Comparison of ENCODE assay signal across 18 mouse cellular contexts in genomic region chr2:44160358-44160757, GRCm38 (mm10).
DNase-seq lines count a peak whose midpoint lies in the region; ATAC-seq and TF ChIP-seq lines count a peak whose summit lies in the region.
"Had no signal": no experiment of that assay in that cellular context is flagged by ENCODE, and none has a peak within 500 bp of the region (broad histone marks: within the 10 kb centered on the region; RNA-seq: fewer than 3 reads in every experiment).

No protein-coding gene starts in this region.

- no peak for TF ChIP-seq CTCF in embryonic fibroblast, embryonic 13.5 days (IDR thresholded peaks at IDR 0.05; ENCODE audit: borderline replicate concordance, insufficient read depth, low read length)

- H3K27me3 ChIP-seq in embryonic facial prominence, embryonic 11.5 days (ENCODE audit: control insufficient read depth, insufficient read depth, low read length): no peaks in the 10 kb centered on the region
- no peaks in the 10 kb centered on the region for H3K27me3 ChIP-seq in embryonic facial prominence, embryonic 10.5 days (replicated peaks; ENCODE audit: low read depth, poor library complexity, severe bottlenecking)
- H3K27me3 ChIP-seq in limb, embryonic 13.5 days: no peaks in the 10 kb centered on the region
- H3K27me3 ChIP-seq: lung, embryonic 15.5 days had no signal

- peak; percentile 36 for DNase-seq in embryonic facial prominence, embryonic 11.5 days (ENCODE audit: low spot score)
- no peak for DNase-seq in embryonic facial prominence, embryonic 10.5 days (ENCODE audit: low spot score)
- peak; percentile 25 for DNase-seq in NIH3T3 (ENCODE audit: low read depth)
- no peak for DNase-seq in layer of hippocampus, postnatal 25 days (ENCODE audit: extremely low spot score in 1 of 2, low spot score in 1 of 2)
- no peak for DNase-seq in urinary bladder, adult 2 months (ENCODE audit: low spot score)
- no peak for DNase-seq in cerebellum, postnatal 25 days
- DNase-seq: adrenal gland, postnatal 36 days; cerebellum, adult 9-10 months; kidney, postnatal 25 days had no signal

- TF ChIP-seq POLR2A in embryonic fibroblast, embryonic 13.5 days (IDR thresholded peaks at IDR 0.05; ENCODE audit: low read depth, low read length): no peak

- H3K4me1 ChIP-seq in embryonic facial prominence, embryonic 11.5 days (ENCODE audit: control insufficient read depth, insufficient read depth, low read length): no peaks in the 10 kb centered on the region
- H3K4me1 ChIP-seq in embryonic facial prominence, embryonic 10.5 days: 0 out of 2 replicates have a peak, but pooled peaks cover 4% of the 10 kb centered on the region
- H3K4me1 ChIP-seq in embryonic fibroblast, embryonic 13.5 days (ENCODE audit: control insufficient read depth, insufficient read depth, low read length): no peaks in the 10 kb centered on the region; the same call in 1 of the 2 replicates
- H3K4me1 ChIP-seq in limb, embryonic 13.5 days: peaks cover 7% of the 10 kb centered on the region; the same call in 1 of the 2 replicates
- H3K4me1 ChIP-seq: heart, embryonic 10.5 days; hindbrain, embryonic 10.5 days; lung, embryonic 15.5 days had no signal

- no peak overlapping the region for H3K27ac ChIP-seq in embryonic facial prominence, embryonic 11.5 days (replicated peaks; ENCODE audit: low read depth, low read length)
- H3K27ac ChIP-seq in embryonic facial prominence, embryonic 10.5 days (replicated peaks): no peak overlapping the region
- H3K27ac ChIP-seq in embryonic fibroblast, embryonic 13.5 days (ENCODE audit: insufficient read depth, low read length): peak overlapping the region; percentile 83
- H3K27ac ChIP-seq in limb, embryonic 13.5 days: no peak overlapping the region
- H3K27ac ChIP-seq: heart, embryonic 10.5 days; hindbrain, embryonic 10.5 days; liver, embryonic 14.5 days; lung, embryonic 15.5 days had no signal

- WGBS in embryonic facial prominence, embryonic 11.5 days: 16% methylated on average over 4 of the region's 4 CpGs
- WGBS in embryonic facial prominence, embryonic 10.5 days: 35% methylated on average over 4 of the region's 4 CpGs
- WGBS in limb, embryonic 13.5 days: 17% methylated on average over 4 of the region's 4 CpGs

- H3K4me2 ChIP-seq in embryonic facial prominence, embryonic 11.5 days (ENCODE audit: low read depth, low read length): no peak overlapping the region
- H3K4me2 ChIP-seq in limb, embryonic 13.5 days (replicated peaks): no peak overlapping the region
- H3K4me2 ChIP-seq: lung, embryonic 15.5 days; midbrain, embryonic 11.5 days had no signal

- no peak overlapping the region for H3K4me3 ChIP-seq in embryonic facial prominence, embryonic 11.5 days (ENCODE audit: low read depth, low read length)
- no peak overlapping the region for H3K4me3 ChIP-seq in embryonic facial prominence, embryonic 10.5 days
- no peak overlapping the region for H3K4me3 ChIP-seq in embryonic fibroblast, embryonic 13.5 days (ENCODE audit: insufficient read depth, low read length)
- H3K4me3 ChIP-seq in limb, embryonic 13.5 days: no peak overlapping the region
- H3K4me3 ChIP-seq: heart, embryonic 10.5 days; hindbrain, embryonic 10.5 days; lung, embryonic 15.5 days had no signal

- H3K9ac ChIP-seq in embryonic facial prominence, embryonic 11.5 days (replicated peaks; ENCODE audit: low read length): no peak overlapping the region
- H3K9ac ChIP-seq in limb, embryonic 13.5 days: no peak overlapping the region
- H3K9ac ChIP-seq: liver, embryonic 14.5 days; lung, embryonic 15.5 days had no signal

- no peak for ATAC-seq in embryonic facial prominence, embryonic 11.5 days (replicated peaks; ENCODE audit: insufficient number of reproducible peaks, low FRiP score, low TSS enrichment, low read depth)
- ATAC-seq in limb, embryonic 13.5 days (ENCODE audit: low FRiP score, low read depth): peak; percentile 28; the same call in 1 of the 2 replicates
- ATAC-seq: hindbrain, embryonic 16.5 days; intestine, postnatal 0 days had no signal

- no peaks in the 10 kb centered on the region for H3K36me3 ChIP-seq in embryonic facial prominence, embryonic 11.5 days (replicated peaks; ENCODE audit: control insufficient read depth, insufficient read depth, low read depth, low read length)
- H3K36me3 ChIP-seq in embryonic facial prominence, embryonic 10.5 days (replicated peaks): no peaks in the 10 kb centered on the region
- H3K36me3 ChIP-seq in limb, embryonic 13.5 days: no peaks in the 10 kb centered on the region
- H3K36me3 ChIP-seq: heart, embryonic 10.5 days; hindbrain, embryonic 10.5 days; lung, embryonic 15.5 days had no signal

- no peaks in the 10 kb centered on the region for H3K9me3 ChIP-seq in embryonic facial prominence, embryonic 11.5 days (replicated peaks; ENCODE audit: control insufficient read depth, low read length)
- no peaks in the 10 kb centered on the region for H3K9me3 ChIP-seq in embryonic facial prominence, embryonic 10.5 days
- no peaks in the 10 kb centered on the region for H3K9me3 ChIP-seq in limb, embryonic 13.5 days
- H3K9me3 ChIP-seq: heart, embryonic 10.5 days; hindbrain, embryonic 10.5 days; lung, embryonic 15.5 days had no signal

Comparison
In these comparisons a context has a peak if more than half of its experiments do, and no peak if none do; other contexts are left out.
1. DNase-seq: peak in embryonic facial prominence, embryonic 11.5 days (single experiment) and NIH3T3 (single experiment); none in embryonic facial prominence, embryonic 10.5 days (single experiment), layer of hippocampus, postnatal 25 days (0 of 2), urinary bladder, adult 2 months (single experiment) and cerebellum, postnatal 25 days (0 of 2).